Mouse (Mus musculus): ENCODE measurements around the gene Nlrp4c. TPM values are rescaled to one million over a fixed set of nuclear protein-coding genes. Genes with fewer than 3 reads are reported as not detected.
"Not testable (repeated sequence)": the region's sequence is repeated elsewhere in the genome, so short reads cannot be mapped to it uniquely, and the experiment has no call there.

Gene Nlrp4c
- polyA plus RNA-seq (2014; fragmentation: Nextera tagmentation; extraction: Ambion mirVana): 0.05 TPM in 1 of 2 replicates, not detected in the other

GRCm38 (mm10) chr7:6044861-6045260, at the start of gene Nlrp4c:
Gene Nlrp4c (plus strand): TSS chr7:6045161.
- H3K36me3 ChIP-seq (ENCODE audit: control insufficient read depth, insufficient read depth, low read length): no peaks in the 10 kb centered on the region
- peaks cover 7% of the 10 kb centered on the region for H3K9me3 ChIP-seq (ENCODE audit: control insufficient read depth, low read length)
- no peaks in the 10 kb centered on the region for H3K4me1 ChIP-seq (ENCODE audit: control insufficient read depth, insufficient read depth, low read length)
- ATAC-seq (ENCODE audit: low read depth): no peak
- no peak within 1 kb of the TSS for H3K4me2 ChIP-seq (ENCODE audit: low read depth, low read length)
- H3K27ac ChIP-seq (ENCODE audit: low read depth, low read length): no peak within 1 kb of the TSS
- H3K4me3 ChIP-seq (ENCODE audit: low read depth, low read length): no peak within 1 kb of the TSS
- H3K27me3 ChIP-seq (ENCODE audit: control insufficient read depth, insufficient read depth, low read length): no peaks in the 10 kb centered on the region
- 88% methylated on average over 11 of the region's 11 CpGs for WGBS
- no peak within 1 kb of the TSS for H3K9ac ChIP-seq (replicated peaks; ENCODE audit: low read depth, low read length)

- no peaks in the 10 kb centered on the region for H3K36me3 ChIP-seq (ENCODE audit: control insufficient read depth, insufficient read depth, low read length)
- H3K9me3 ChIP-seq (ENCODE audit: control insufficient read depth, low read length): no peaks in the 10 kb centered on the region
- H3K4me3 ChIP-seq (ENCODE audit: low read depth, low read length): no peak within 1 kb of the TSS
- H3K27ac ChIP-seq (ENCODE audit: low read depth, low read length): no peak within 1 kb of the TSS
- H3K4me1 ChIP-seq (ENCODE audit: control insufficient read depth, insufficient read depth, low read length): no peaks in the 10 kb centered on the region
- no peaks in the 10 kb centered on the region for H3K27me3 ChIP-seq (ENCODE audit: control insufficient read depth, insufficient read depth, low read length)
- no peak within 1 kb of the TSS for H3K4me2 ChIP-seq (ENCODE audit: low read depth, low read length)
- no peak for ATAC-seq (ENCODE audit: low read depth)
- WGBS: 98% methylated on average over 1 of the region's 1 CpGs
- no peak within 1 kb of the TSS for H3K9ac ChIP-seq (replicated peaks; ENCODE audit: low read depth, low read length)
These were observed 34.1 kb upstream of the Nlrp4c start, which contains the start of gene Vmn1r65 for GRCm38 (mm10) chr7:6010910-6011309. Gene Vmn1r65 (minus strand): TSS chr7:6011010.

GRCm38 (mm10) chr7:6119501-6119900, 74.5 kb downstream of the Nlrp4c start:
- Histone ChIP-seq H3K27me3 (ENCODE audit: control insufficient read depth, insufficient read depth, low read length) (no peaks in the 10 kb centered on the region), H3K9ac (replicated peaks; ENCODE audit: low read depth, low read length) (no peak overlapping the region), H3K4me2 (ENCODE audit: low read depth, low read length) (no peak overlapping the region), H3K36me3 (ENCODE audit: control insufficient read depth, insufficient read depth, low read length) (no peaks in the 10 kb centered on the region), H3K27ac (ENCODE audit: low read depth, low read length) (no peak overlapping the region), H3K4me3 (ENCODE audit: low read depth, low read length) (no peak overlapping the region), H3K9me3 (ENCODE audit: control insufficient read depth, low read length) (no peaks in the 10 kb centered on the region), H3K4me1 (ENCODE audit: control insufficient read depth, insufficient read depth, low read length) (no peaks in the 10 kb centered on the region)
- no peak for ATAC-seq (ENCODE audit: low read depth)
- WGBS: 82% methylated on average over 3 of the region's 3 CpGs

GRCm38 (mm10) chr7:6120104-6120503, 75.1 kb downstream of the Nlrp4c start:
- H3K36me3 ChIP-seq (ENCODE audit: control insufficient read depth, insufficient read depth, low read length); ATAC-seq (ENCODE audit: low read depth); H3K9me3 ChIP-seq (ENCODE audit: control insufficient read depth, low read length); H3K27ac ChIP-seq (ENCODE audit: low read depth, low read length); H3K4me3 ChIP-seq (ENCODE audit: low read depth, low read length); H3K4me1 ChIP-seq (ENCODE audit: control insufficient read depth, insufficient read depth, low read length); H3K4me2 ChIP-seq (ENCODE audit: low read depth, low read length); H3K27me3 ChIP-seq (ENCODE audit: control insufficient read depth, insufficient read depth, low read length); H3K9ac ChIP-seq (replicated peaks; ENCODE audit: low read depth, low read length): not testable (repeated sequence)
- WGBS: 92% methylated on average over 2 of the region's 2 CpGs

- not testable (repeated sequence) for H3K36me3 ChIP-seq (ENCODE audit: control insufficient read depth, insufficient read depth, low read length); H3K27me3 ChIP-seq (ENCODE audit: control insufficient read depth, insufficient read depth, low read length); H3K9me3 ChIP-seq (ENCODE audit: control insufficient read depth, low read length); H3K4me2 ChIP-seq (ENCODE audit: low read depth, low read length); H3K9ac ChIP-seq (replicated peaks; ENCODE audit: low read depth, low read length); H3K4me3 ChIP-seq (ENCODE audit: low read depth, low read length); H3K27ac ChIP-seq (ENCODE audit: low read depth, low read length); ATAC-seq (ENCODE audit: low read depth); H3K4me1 ChIP-seq (ENCODE audit: control insufficient read depth, insufficient read depth, low read length)
- 92% methylated on average over 1 of the region's 1 CpGs for WGBS
These were observed 76.2 kb downstream of the Nlrp4c start for GRCm38 (mm10) chr7:6121128-6121527.

- H3K4me3 ChIP-seq (ENCODE audit: low read depth, low read length): no peak overlapping the region
- H3K4me1 ChIP-seq (ENCODE audit: control insufficient read depth, insufficient read depth, low read length): no peaks in the 10 kb centered on the region
- 40% methylated on average over 7 of the region's 7 CpGs for WGBS
- peak; percentile 84 for ATAC-seq (ENCODE audit: low read depth)
- H3K9me3 ChIP-seq (ENCODE audit: control insufficient read depth, low read length): no peaks in the 10 kb centered on the region
- H3K4me2 ChIP-seq (ENCODE audit: low read depth, low read length): no peak overlapping the region
- H3K9ac ChIP-seq (replicated peaks; ENCODE audit: low read depth, low read length): no peak overlapping the region
- H3K27ac ChIP-seq (ENCODE audit: low read depth, low read length): 0 out of 2 replicates have a peak overlapping the region, but pooled peaks have one; percentile 17
- H3K27me3 ChIP-seq (ENCODE audit: control insufficient read depth, insufficient read depth, low read length): no peaks in the 10 kb centered on the region
- peaks cover 4% of the 10 kb centered on the region; the same call in 1 of the 2 replicates for H3K36me3 ChIP-seq (ENCODE audit: control insufficient read depth, insufficient read depth, low read length)
These were observed 81.9 kb downstream of the Nlrp4c start for GRCm38 (mm10) chr7:6126690-6127448.

GRCm38 (mm10) chr7:6130346-6130745, 85.4 kb downstream of the Nlrp4c start:
- Histone ChIP-seq H3K9me3 (ENCODE audit: control insufficient read depth, low read length) (peaks cover 4% of the 10 kb centered on the region; the same call in 1 of the 2 replicates), H3K4me2 (ENCODE audit: low read depth, low read length) (no peak overlapping the region), H3K27me3 (ENCODE audit: control insufficient read depth, insufficient read depth, low read length) (no peaks in the 10 kb centered on the region), H3K36me3 (ENCODE audit: control insufficient read depth, insufficient read depth, low read length) (peaks cover 18% of the 10 kb centered on the region), H3K9ac (replicated peaks; ENCODE audit: low read depth, low read length) (no peak overlapping the region), H3K4me3 (ENCODE audit: low read depth, low read length) (no peak overlapping the region), H3K27ac (ENCODE audit: low read depth, low read length) (no peak overlapping the region), H3K4me1 (ENCODE audit: control insufficient read depth, insufficient read depth, low read length) (no peaks in the 10 kb centered on the region)
- 53% methylated on average over 4 of the region's 4 CpGs for WGBS
- no peak for ATAC-seq (ENCODE audit: low read depth)

GRCm38 (mm10) chr7:6132646-6133045, 87.7 kb downstream of the Nlrp4c start:
- Histone ChIP-seq H3K9ac (replicated peaks; ENCODE audit: low read depth, low read length) (no peak overlapping the region), H3K9me3 (ENCODE audit: control insufficient read depth, low read length) (peaks cover 4% of the 10 kb centered on the region; the same call in 1 of the 2 replicates), H3K4me2 (ENCODE audit: low read depth, low read length) (no peak overlapping the region), H3K4me3 (ENCODE audit: low read depth, low read length) (no peak overlapping the region), H3K27me3 (ENCODE audit: control insufficient read depth, insufficient read depth, low read length) (no peaks in the 10 kb centered on the region), H3K27ac (ENCODE audit: low read depth, low read length) (no peak overlapping the region), H3K4me1 (ENCODE audit: control insufficient read depth, insufficient read depth, low read length) (no peaks in the 10 kb centered on the region), H3K36me3 (ENCODE audit: control insufficient read depth, insufficient read depth, low read length) (peaks cover 18% of the 10 kb centered on the region)
- 83% methylated on average over 30 of the region's 30 CpGs for WGBS
- no peak for ATAC-seq (ENCODE audit: low read depth)

GRCm38 (mm10) chr7:6136497-6136896, 91.5 kb downstream of the Nlrp4c start:
- H3K36me3 ChIP-seq (ENCODE audit: control insufficient read depth, insufficient read depth, low read length): peaks cover 25% of the 10 kb centered on the region
- no peak overlapping the region for H3K4me3 ChIP-seq (ENCODE audit: low read depth, low read length)
- no peak for ATAC-seq (ENCODE audit: low read depth)

More at GRCm38 (mm10) chr7:6136497-6136896, 91.5 kb downstream of the Nlrp4c start:
- H3K27me3 ChIP-seq (ENCODE audit: control insufficient read depth, insufficient read depth, low read length): no peaks in the 10 kb centered on the region
- H3K4me2 ChIP-seq (ENCODE audit: low read depth, low read length): no peak overlapping the region
- no peak overlapping the region for H3K27ac ChIP-seq (ENCODE audit: low read depth, low read length)
- H3K9ac ChIP-seq (replicated peaks; ENCODE audit: low read depth, low read length): no peak overlapping the region
- H3K9me3 ChIP-seq (ENCODE audit: control insufficient read depth, low read length): peaks cover 4% of the 10 kb centered on the region; the same call in 1 of the 2 replicates
- no peaks in the 10 kb centered on the region for H3K4me1 ChIP-seq (ENCODE audit: control insufficient read depth, insufficient read depth, low read length)
